Mouse (Mus musculus): ENCODE results near the gene Abtb2. TPM values are rescaled to one million over a fixed set of nuclear protein-coding genes. Genes with fewer than 3 reads are reported as not detected.
A peak's percentile ranks its signal among the peaks of the same experiment; 100 is the strongest.

Abtb2 gene
- total RNA-seq, 2 experiments from 2014 or later: 21.1 to 27.6 TPM

- no peak for DNase-seq
- intact Hi-C loops (cut with DNase I): no loop called here
Observed at GRCm38 (mm10) chr2:103714412-103714811, 148.3 kb downstream of the Abtb2 start.

- intact Hi-C loops (cut with DNase I): loop anchor here (1.0 kb wide), 1 partner anchor 153 kb away; no protein-coding TSS in a partner anchor
- peak; percentile 87 for DNase-seq
Observed at GRCm38 (mm10) chr2:103718594-103719291, 152.6 kb downstream of the Abtb2 start.

GRCm38 (mm10) chr2:103719292-103719646, 153.2 kb downstream of the Abtb2 start:
- intact Hi-C loops (cut with DNase I): loop anchor here (1.0 kb wide), 1 partner anchor 154 kb away; no protein-coding TSS in a partner anchor
- DNase-seq: no peak

GRCm38 (mm10) chr2:103724521-103724920, 158.4 kb downstream of the Abtb2 start:
- DNase-seq: no peak
- intact Hi-C loops (cut with DNase I): no loop called here

- no peak for DNase-seq
- intact Hi-C loops (cut with DNase I): no loop called here
Observed at GRCm38 (mm10) chr2:103728027-103728540, 162.0 kb downstream of the Abtb2 start.

GRCm38 (mm10) chr2:103730999-103731398, 164.9 kb downstream of the Abtb2 start:
- no peak for DNase-seq
- intact Hi-C loops (cut with DNase I): no loop called here

- intact Hi-C loops (cut with DNase I): no loop called here
- DNase-seq: no peak
Observed at GRCm38 (mm10) chr2:103731423-103731822, 165.3 kb downstream of the Abtb2 start.

- intact Hi-C loops (cut with DNase I): no loop called here
- no peak for DNase-seq
Observed at GRCm38 (mm10) chr2:103742821-103743220, 176.7 kb downstream of the Abtb2 start.

GRCm38 (mm10) chr2:103743536-103743935, 177.4 kb downstream of the Abtb2 start:
- intact Hi-C loops (cut with DNase I): no loop called here
- peak; percentile 52 to 65 for DNase-seq

- peak; percentile 64 to 78 for DNase-seq
- intact Hi-C loops (cut with DNase I): loop anchor here (2.0 kb wide), 1 partner anchor 179 kb away; no protein-coding TSS in a partner anchor
Observed at GRCm38 (mm10) chr2:103743988-103744387, 177.9 kb downstream of the Abtb2 start.

- intact Hi-C loops (cut with DNase I): loop anchor here (2.0 kb wide), 1 partner anchor 181 kb away; no protein-coding TSS in a partner anchor
- peak in 1 of 2 experiments; percentile 20 for DNase-seq
Observed at GRCm38 (mm10) chr2:103745481-103745880, 179.4 kb downstream of the Abtb2 start.

GRCm38 (mm10) chr2:103746096-103746495, 180.0 kb downstream of the Abtb2 start:
- no peak for DNase-seq
- intact Hi-C loops (cut with DNase I): no loop called here

GRCm38 (mm10) chr2:103746761-103747160, 180.7 kb downstream of the Abtb2 start:
- DNase-seq: no peak
- intact Hi-C loops (cut with DNase I): no loop called here

GRCm38 (mm10) chr2:103747891-103748290, 181.8 kb downstream of the Abtb2 start:
- DNase-seq: no peak
- intact Hi-C loops (cut with DNase I): no loop called here

- intact Hi-C loops (cut with DNase I): no loop called here
- no peak for DNase-seq
Observed at GRCm38 (mm10) chr2:103749091-103749490, 183.0 kb downstream of the Abtb2 start.

GRCm38 (mm10) chr2:103751771-103752170, 185.7 kb downstream of the Abtb2 start:
- no peak for DNase-seq
- intact Hi-C loops (cut with DNase I): no loop called here

- DNase-seq: no peak
- intact Hi-C loops (cut with DNase I): no loop called here
Observed at GRCm38 (mm10) chr2:103754614-103755013, 188.5 kb downstream of the Abtb2 start.

GRCm38 (mm10) chr2:103755458-103756085, 189.5 kb downstream of the Abtb2 start:
- intact Hi-C loops (cut with DNase I): no loop called here
- DNase-seq: no peak

GRCm38 (mm10) chr2:103760421-103760820, 194.3 kb downstream of the Abtb2 start:
- intact Hi-C loops (cut with DNase I): loop anchor here (2.0 kb wide), 1 partner anchor 36 kb away; the partner anchor contains the start of gene Caprin1
- DNase-seq: no peak

GRCm38 (mm10) chr2:103760906-103761716, 195.0 kb downstream of the Abtb2 start, which contains the start of gene Nat10:
Gene Nat10 (minus strand): TSS chr2:103761270.
- peak; percentile 99 for DNase-seq
- intact Hi-C loops (cut with DNase I): loop anchor here (2.0 kb wide), 1 partner anchor 36 kb away; the partner anchor contains the start of gene Caprin1

GRCm38 (mm10) chr2:103761993-103762392, 195.9 kb downstream of the Abtb2 start:
- intact Hi-C loops (cut with DNase I): loop anchor here (2.0 kb wide), 1 partner anchor 35 kb away; the partner anchor contains the start of gene Caprin1
- DNase-seq: no peak

Measured in heart, postnatal 10 days (tissue).